Mouse (Mus musculus): Measurements from ENCODE around the gene Chpt1.

DNA sequence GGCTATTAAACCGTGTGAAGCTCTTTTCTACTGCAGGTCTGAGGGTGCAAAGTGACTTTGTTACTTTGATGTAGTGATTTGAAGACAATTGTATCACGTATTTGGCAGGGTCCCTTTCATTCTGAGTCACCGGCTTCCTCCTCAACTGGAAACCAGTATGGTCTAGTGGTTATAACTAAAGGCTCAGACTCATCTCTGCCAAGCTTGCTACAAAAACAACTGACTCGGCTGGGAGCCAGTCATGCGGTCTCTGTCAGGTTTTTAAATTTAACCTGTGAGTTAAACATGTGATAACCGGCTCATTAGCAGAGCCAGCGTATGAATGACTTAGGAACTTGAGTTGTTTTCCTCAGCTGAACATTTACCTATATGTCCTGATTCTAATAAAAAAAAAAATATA, 98.1 kb downstream of the Chpt1 start:
- TF ChIP-seq POLR2A (IDR thresholded peaks at IDR 0.05; ENCODE audit: borderline replicate concordance, extremely low read depth, low read depth, low read length) = no peak
- no peak for TF ChIP-seq CTCF (IDR thresholded peaks at IDR 0.05; ENCODE audit: insufficient read depth, low read length)
